Mouse (Mus musculus) brain, adult 2 months (tissue): ENCODE measurements at regions not wholly inside any gene's neighbourhood (a gene's known extent, or its start where the extent isn't known, plus 50 kb on each side); places are given as distances from the start of the nearest gene placed in this dataset.
A peak's percentile ranks its signal among the peaks of the same experiment; 100 is the strongest.
"Not testable (repeated sequence)": the region's sequence is repeated elsewhere in the genome, so short reads cannot be mapped to it uniquely, and the experiment has no call there.

ENCODE experiments used
- DNase-seq: peaks from one replicate; pipeline ENCODE4 v3.0.0; 2011; ENCODE audit warnings: low read depth, low spot score

GRCm38 (mm10) chrX:50602881-50603280 lies 174.6 kb upstream of the Olfr1324 start:
- DNase-seq = not testable (repeated sequence)

GRCm38 (mm10) chrX:50602461-50602875 lies 174.2 kb upstream of the Olfr1324 start:
- DNase-seq = not testable (repeated sequence)

- DNase-seq = not testable (repeated sequence)
Observed at GRCm38 (mm10) chrX:50600262-50600661, 172.0 kb upstream of the Olfr1324 start.

GRCm38 (mm10) chrX:50599780-50600179 lies 171.5 kb upstream of the Olfr1324 start:
- no peak for DNase-seq

GRCm38 (mm10) chrX:50597626-50598025 lies 169.3 kb upstream of the Olfr1324 start:
- DNase-seq = not testable (repeated sequence)

GRCm38 (mm10) chrX:50597105-50597504 lies 168.8 kb upstream of the Olfr1324 start:
- DNase-seq = no peak

- DNase-seq = not testable (repeated sequence)
Observed at GRCm38 (mm10) chrX:50594976-50595375, 166.7 kb upstream of the Olfr1324 start.

GRCm38 (mm10) chrX:50591477-50591876 lies 163.2 kb upstream of the Olfr1324 start:
- no peak for DNase-seq

- DNase-seq = no peak
Observed at GRCm38 (mm10) chrX:50590673-50591341, 162.5 kb upstream of the Olfr1324 start.

- no peak for DNase-seq
Observed at GRCm38 (mm10) chrX:50588892-50589291, 160.6 kb upstream of the Olfr1324 start.

- DNase-seq = no peak
Observed at GRCm38 (mm10) chrX:50583741-50584580, 155.7 kb upstream of the Olfr1324 start.

GRCm38 (mm10) chrX:50580200-50580599 lies 151.9 kb upstream of the Olfr1324 start:
- no peak for DNase-seq

- DNase-seq = peak; percentile 32
Observed at GRCm38 (mm10) chrX:50576824-50577223, 148.5 kb upstream of the Olfr1324 start.

GRCm38 (mm10) chrX:50572191-50573095 lies 144.1 kb upstream of the Olfr1324 start:
- not testable (repeated sequence) for DNase-seq

GRCm38 (mm10) chrX:50569087-50569486 lies 140.8 kb upstream of the Olfr1324 start:
- no peak for DNase-seq

GRCm38 (mm10) chrX:50566345-50566744 lies 138.0 kb upstream of the Olfr1324 start:
- no peak for DNase-seq

GRCm38 (mm10) chrX:50565031-50565430 lies 136.7 kb upstream of the Olfr1324 start:
- not testable (repeated sequence) for DNase-seq

- DNase-seq = peak; percentile 23
Observed at GRCm38 (mm10) chrX:50560915-50561314, 132.6 kb upstream of the Olfr1324 start.

GRCm38 (mm10) chrX:50550297-50550696 lies 122.0 kb upstream of the Olfr1324 start:
- peak; percentile 7 for DNase-seq

GRCm38 (mm10) chrX:50549713-50550112 lies 121.4 kb upstream of the Olfr1324 start:
- no peak for DNase-seq

- DNase-seq = peak; percentile 3
Observed at GRCm38 (mm10) chrX:50537785-50538159, 109.5 kb upstream of the Olfr1324 start.
